Mouse (Mus musculus): ENCODE measurements around the gene Ninj2.

DNA sequence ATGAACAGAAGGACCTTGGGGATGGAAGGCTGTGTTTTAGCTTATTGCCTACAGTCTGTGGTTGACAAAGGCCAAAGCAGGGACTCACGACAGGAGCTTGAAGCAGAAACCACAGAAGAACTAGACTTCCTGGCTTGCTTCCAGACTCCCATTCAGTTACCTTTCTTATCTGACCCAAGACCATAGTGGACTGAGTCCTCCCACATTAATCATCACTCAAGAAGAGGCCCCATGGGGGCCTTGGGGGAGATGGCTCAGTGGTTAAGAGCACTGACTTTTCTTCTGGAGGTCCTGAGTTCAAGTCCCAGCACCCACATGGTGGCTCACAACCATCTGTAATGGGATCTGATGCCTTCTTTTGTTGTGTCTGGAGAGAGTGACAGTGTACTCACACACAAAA is 10.0 kb downstream of the Ninj2 start:
- TF ChIP-seq CTCF (IDR thresholded peaks at IDR 0.05; ENCODE audit: low read depth) (no peak), EP300 (IDR thresholded peaks at IDR 0.05; ENCODE audit: low read depth) (no peak)

Measured in heart, postnatal 0 days (tissue).